Mouse (Mus musculus): ENCODE results near the gene Sdc4.
A peak's percentile ranks its signal among the peaks of the same experiment; 100 is the strongest.

Gene Sdc4

GRCm38 (mm10) chr2:164393126-164393525, 50.6 kb downstream of the Sdc4 start:
- no peak for DNase-seq

GRCm38 (mm10) chr2:164389499-164389898, 54.2 kb downstream of the Sdc4 start:
- peak; percentile 67 for DNase-seq

GRCm38 (mm10) chr2:164389020-164389419, 54.7 kb downstream of the Sdc4 start, which contains the start of gene Slpi:
Gene Slpi, minus strand, starts transcription at chr2:164389095.
- no peak for DNase-seq

GRCm38 (mm10) chr2:164386953-164387352, 56.7 kb downstream of the Sdc4 start:
- DNase-seq = no peak

GRCm38 (mm10) chr2:164385927-164386763, 57.5 kb downstream of the Sdc4 start:
- DNase-seq = no peak

GRCm38 (mm10) chr2:164383656-164384399, 59.9 kb downstream of the Sdc4 start:
- DNase-seq = no peak

GRCm38 (mm10) chr2:164382971-164383370, 60.7 kb downstream of the Sdc4 start:
- DNase-seq = no peak

- no peak for DNase-seq
These were observed 62.0 kb downstream of the Sdc4 start for GRCm38 (mm10) chr2:164381726-164382125.

- DNase-seq = no peak
These were observed 65.9 kb downstream of the Sdc4 start for GRCm38 (mm10) chr2:164377478-164378426.
